Mouse (Mus musculus): ENCODE results near the gene Vmn2r84.

- no peak for TF ChIP-seq POLR2A (IDR thresholded peaks at IDR 0.05; ENCODE audit: low read depth, low read length)
- TF ChIP-seq CTCF (IDR thresholded peaks at IDR 0.05; ENCODE audit: extremely low read depth, insufficient read depth, insufficient read length, insufficient replicate concordance) = no peak
These were observed 63.4 kb downstream of the Vmn2r84 start for GRCm38 (mm10) chr10:130330711-130331110.
